Mouse (Mus musculus) left cerebral cortex, adult 8-10 months (tissue): ENCODE results near the gene Pdhb. TPM values are rescaled to one million over a fixed set of nuclear protein-coding genes. Genes with fewer than 3 reads are reported as not detected.
"Not testable (repeated sequence)": the region's sequence is repeated elsewhere in the genome, so short reads cannot be mapped to it uniquely, and the experiment has no call there.

Experiments
- DNase-seq, 2 experiments: peaks; one replicate each; pipeline ENCODE4 v3.0.0; 2022; ENCODE audit warnings: low spot score in 2 of 2
- total RNA-seq, 4 experiments: library from RNA; stranded (reverse); gene quantifications; 2 replicates each; pipeline ENCODE4 v1.2.4; 2022

The Pdhb gene
- total RNA-seq, 4 experiments from 2014 or later = 153 to 174 (median 160) TPM

GRCm38 (mm10) chr14:8139724-8140710 is 32.8 kb downstream of the Pdhb start:
- no peak for DNase-seq

- peak in 1 of 2 experiments; percentile 74 for DNase-seq
Measured at GRCm38 (mm10) chr14:8135130-8135529, 37.7 kb downstream of the Pdhb start.

GRCm38 (mm10) chr14:8134234-8134633 is 38.6 kb downstream of the Pdhb start:
- no peak for DNase-seq

GRCm38 (mm10) chr14:8132789-8133188 is 40.0 kb downstream of the Pdhb start:
- no peak for DNase-seq

GRCm38 (mm10) chr14:8127971-8128370 is 44.9 kb downstream of the Pdhb start:
- DNase-seq = no peak

- DNase-seq = no peak
Measured at GRCm38 (mm10) chr14:8124046-8124881, 48.6 kb downstream of the Pdhb start.

GRCm38 (mm10) chr14:8123611-8124010 is 49.2 kb downstream of the Pdhb start:
- not testable (repeated sequence) for DNase-seq

- DNase-seq = no peak
Measured at GRCm38 (mm10) chr14:8123141-8123540, 49.7 kb downstream of the Pdhb start.

GRCm38 (mm10) chr14:8119904-8120303 is 52.9 kb downstream of the Pdhb start:
- no peak for DNase-seq

GRCm38 (mm10) chr14:8119454-8119853 is 53.4 kb downstream of the Pdhb start:
- no peak for DNase-seq

GRCm38 (mm10) chr14:8117371-8117770 is 55.5 kb downstream of the Pdhb start:
- DNase-seq = no peak

Other genes with a start within 250 kb of the Pdhb start
- gene Gm45521, start 215.7 kb downstream of the Pdhb start, total RNA-seq = under 1 TPM in 1 of 4 experiments, not detected in 3; 0.59 TPM
- under 1 TPM in 1 of 4 experiments, not detected in 3; 0.07 TPM for gene Dnase1l3, start 178.5 kb downstream of the Pdhb start, total RNA-seq
- gene Abhd6, start 170.1 kb downstream of the Pdhb start, total RNA-seq = 10 to 100 TPM; 55.1 to 60.3 (median 55.6) TPM
- 10 to 100 TPM; 25.1 to 31.7 (median 29.3) TPM for gene Rpp14, start 92.7 kb downstream of the Pdhb start, total RNA-seq
- gene Pxk, start 74.8 kb downstream of the Pdhb start, total RNA-seq = 10 to 100 TPM; 32.5 to 32.8 (median 32.7) TPM
- gene Kctd6, start 41.1 kb upstream of the Pdhb start, total RNA-seq = 10 to 100 TPM; 34.4 to 40.6 (median 39.0) TPM
- gene Acox2, start 86.3 kb upstream of the Pdhb start, total RNA-seq = 1 to 10 TPM in 1 of 4 experiments, under 1 TPM in 1, not detected in 2; 0.84 to 1.4 TPM
- 100 to 1,000 TPM; 193 to 269 (median 228) TPM for gene Fam107a, start 145.0 kb upstream of the Pdhb start, total RNA-seq
- gene Oit1, start 205.7 kb upstream of the Pdhb start, total RNA-seq = not detected